ENCODE assay signal across 14 mouse cellular contexts in the genomic region with DNA sequence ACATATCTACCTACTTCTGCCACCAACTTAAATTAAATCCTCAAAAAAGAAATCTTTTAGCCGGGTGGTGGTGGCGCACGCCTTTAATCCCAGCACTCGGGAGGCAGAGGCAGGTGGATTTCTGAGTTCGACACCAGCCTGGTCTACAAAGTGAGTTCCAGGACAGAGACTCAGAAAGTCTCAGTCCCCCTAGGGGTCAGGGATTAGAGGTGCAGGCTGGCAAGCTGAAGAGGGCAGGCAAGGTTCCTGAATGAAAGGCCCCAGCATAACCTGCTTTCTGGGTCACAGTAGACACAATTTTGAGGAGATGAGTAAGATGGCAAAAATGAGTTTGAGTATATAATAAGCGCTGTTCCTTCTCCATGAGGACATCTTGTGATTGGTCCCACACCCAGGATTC. TPM values are rescaled to one million over a fixed set of nuclear protein-coding genes. Genes with fewer than 3 reads are reported as not detected.
DNase-seq lines count a peak whose midpoint lies in the region; ATAC-seq and TF ChIP-seq lines count a peak whose summit lies in the region.
"Had no signal": no experiment of that assay in that cellular context is flagged by ENCODE, and none has a peak within 500 bp of the region (broad histone marks: within the 10 kb centered on the region; RNA-seq: fewer than 3 reads in every experiment).

No protein-coding gene starts in this region.

- no peak overlapping the region for H3K9ac ChIP-seq in lung, postnatal 0 days (replicated peaks; ENCODE audit: low read depth)
- H3K9ac ChIP-seq in stomach, postnatal 0 days (ENCODE audit: low read length) = no peak overlapping the region
- H3K9ac ChIP-seq: forebrain, embryonic 13.5 days; hindbrain, embryonic 15.5 days; lung, embryonic 15.5 days had no signal

- peak; percentile 32; the same call in 1 of the 2 replicates for TF ChIP-seq CTCF in cerebellum, adult 2 months (IDR thresholded peaks at IDR 0.05; ENCODE audit: borderline replicate concordance, insufficient read depth, low read depth, low read length)
- peak; percentile 58 for TF ChIP-seq CTCF in lung, postnatal 0 days (IDR thresholded peaks at IDR 0.05)
- peak; percentile 53 for TF ChIP-seq CTCF in stomach, postnatal 0 days (IDR thresholded peaks at IDR 0.05; ENCODE audit: low read depth)

- TF ChIP-seq EP300 in lung, postnatal 0 days (IDR thresholded peaks at IDR 0.05) = no peak
- no peak for TF ChIP-seq EP300 in stomach, postnatal 0 days (optimal IDR thresholded peaks at IDR 0.05)

- H3K27ac ChIP-seq in cerebellum, adult 2 months (ENCODE audit: insufficient read depth, low read length) = no peak overlapping the region
- no peak overlapping the region for H3K27ac ChIP-seq in lung, postnatal 0 days (ENCODE audit: low read length)
- no peak overlapping the region for H3K27ac ChIP-seq in stomach, postnatal 0 days (replicated peaks)
- H3K27ac ChIP-seq: forebrain, embryonic 13.5 days; hindbrain, embryonic 15.5 days; lung, embryonic 15.5 days had no signal

- H3K4me1 ChIP-seq in cerebellum, adult 2 months (ENCODE audit: control insufficient read depth, insufficient read depth, low read length) = no peaks in the 10 kb centered on the region; the same call in 1 of the 2 replicates
- no peaks in the 10 kb centered on the region for H3K4me1 ChIP-seq in lung, postnatal 0 days (ENCODE audit: insufficient read depth, low read depth, low read length)
- no peaks in the 10 kb centered on the region for H3K4me1 ChIP-seq in stomach, postnatal 0 days (replicated peaks; ENCODE audit: control insufficient read depth, insufficient read depth)
- H3K4me1 ChIP-seq: lung, embryonic 15.5 days had no signal

- no peak overlapping the region for H3K4me2 ChIP-seq in lung, postnatal 0 days (replicated peaks; ENCODE audit: low read depth, low read length)
- H3K4me2 ChIP-seq in stomach, postnatal 0 days (replicated peaks; ENCODE audit: low read depth) = no peak overlapping the region
- H3K4me2 ChIP-seq: forebrain, embryonic 13.5 days; hindbrain, embryonic 15.5 days; lung, embryonic 15.5 days had no signal

- no peaks in the 10 kb centered on the region for H3K9me3 ChIP-seq in lung, postnatal 0 days (ENCODE audit: low read length)
- no peaks in the 10 kb centered on the region for H3K9me3 ChIP-seq in stomach, postnatal 0 days (ENCODE audit: control insufficient read depth, low read length)
- H3K9me3 ChIP-seq: forebrain, embryonic 13.5 days; hindbrain, embryonic 15.5 days; lung, embryonic 15.5 days had no signal

- H3K4me3 ChIP-seq in cerebellum, adult 2 months (replicated peaks; ENCODE audit: insufficient read depth, low read depth, low read length) = no peak overlapping the region
- no peak overlapping the region for H3K4me3 ChIP-seq in lung, postnatal 0 days (ENCODE audit: low read depth, low read length)
- no peak overlapping the region for H3K4me3 ChIP-seq in stomach, postnatal 0 days (ENCODE audit: low read depth, low read length)
- H3K4me3 ChIP-seq: forebrain, embryonic 13.5 days; hindbrain, embryonic 15.5 days; lung, embryonic 15.5 days had no signal

- no peak for DNase-seq in cerebellum, adult 2 months
- DNase-seq in cerebellum, adult 18-20 months = no peak
- DNase-seq in lung, postnatal 0 days (ENCODE audit: low spot score) = no peak
- no peak for DNase-seq in lung, postnatal 14 days
- no peak for DNase-seq in stomach, postnatal 0 days (ENCODE audit: low spot score)
- DNase-seq in frontal cortex, postnatal 36 days (ENCODE audit: low spot score in 2 of 2) = no peak
- no peak for DNase-seq in gastrocnemius, postnatal 10 days
- DNase-seq: adrenal gland, adult 8-10 months; cerebellum, postnatal 36 days; right cerebral cortex, postnatal 4 days had no signal

- no peaks in the 10 kb centered on the region for H3K27me3 ChIP-seq in cerebellum, adult 2 months (ENCODE audit: control insufficient read depth, insufficient read depth, low read length)
- H3K27me3 ChIP-seq in lung, postnatal 0 days (replicated peaks; ENCODE audit: insufficient read depth, low read length) = no peaks in the 10 kb centered on the region
- H3K27me3 ChIP-seq in stomach, postnatal 0 days (ENCODE audit: control insufficient read depth, insufficient read depth, low read length) = no peaks in the 10 kb centered on the region
- H3K27me3 ChIP-seq: forebrain, embryonic 13.5 days; hindbrain, embryonic 15.5 days; lung, embryonic 15.5 days had no signal

- H3K36me3 ChIP-seq in lung, postnatal 0 days (ENCODE audit: insufficient read depth, low read length) = peaks cover 29% of the 10 kb centered on the region
- H3K36me3 ChIP-seq in stomach, postnatal 0 days (ENCODE audit: control insufficient read depth, insufficient read depth, low read length) = peaks cover 17% of the 10 kb centered on the region; the same call in 1 of the 2 replicates

- no peak for TF ChIP-seq POLR2A in cerebellum, adult 2 months (IDR thresholded peaks at IDR 0.05; ENCODE audit: borderline replicate concordance, insufficient read depth, low read length)

- no peak for ATAC-seq in lung, postnatal 0 days
- ATAC-seq in erythroblast, adult 5-6 weeks (replicated peaks; ENCODE audit: low FRiP score, poor library complexity, severe bottlenecking) = 0 out of 2 replicates have a peak, but pooled peaks have one; percentile 57
- ATAC-seq in stomach, postnatal 0 days (ENCODE audit: low FRiP score, low TSS enrichment) = no peak
- ATAC-seq: forebrain, embryonic 13.5 days had no signal

- WGBS in cerebellum, adult 2 months = 95% methylated on average over 6 of the region's 6 CpGs
- WGBS in lung, postnatal 0 days = 96% methylated on average over 6 of the region's 6 CpGs
- 94% methylated on average over 6 of the region's 6 CpGs for WGBS in stomach, postnatal 0 days

RNA-seq across cellular contexts. Expression of a gene that starts 9.1 kb away (rescaled TPM):
- polyA plus RNA-seq in cerebellum, adult 2 months (2012; rRNA removed) = 61.6 and 68.6 TPM in 2 replicates
- 20.2 and 23.4 TPM in 2 replicates for polyA plus RNA-seq in lung, postnatal 0 days (2015; fragmentation: Nextera tagmentation; extraction: Ambion mirVana)
- 2.3 TPM in 1 of 2 replicates, not detected in the other for total RNA-seq in erythroblast, adult 5-6 weeks (2015; ENCODE audit: low replicate concordance)
- total RNA-seq in erythroblast, adult 5-6 weeks (2017; ENCODE audit: low replicate concordance) = 1.9 and 2.9 TPM in 2 replicates
- polyA plus RNA-seq in stomach, postnatal 0 days (2015; fragmentation: Nextera tagmentation; extraction: Ambion mirVana) = 17.1 and 19.7 TPM in 2 replicates
- total RNA-seq in gastrocnemius, postnatal 10 days (2021) = 10 to 100 TPM; 10.4 to 12.7 TPM

RNA-seq across cellular contexts. Expression of a gene that starts 15.2 kb away (rescaled TPM):
- 52.0 and 52.4 TPM in 2 replicates for polyA plus RNA-seq in cerebellum, adult 2 months (2012; rRNA removed)
- 38.8 and 44.9 TPM in 2 replicates for polyA plus RNA-seq in lung, postnatal 0 days (2015; fragmentation: Nextera tagmentation; extraction: Ambion mirVana)
- total RNA-seq in erythroblast, adult 5-6 weeks (2015; ENCODE audit: low replicate concordance) = 14.6 and 20.9 TPM in 2 replicates
- total RNA-seq in erythroblast, adult 5-6 weeks (2017; ENCODE audit: low replicate concordance) = 35.9 and 52.0 TPM in 2 replicates
- 22.3 and 27.6 TPM in 2 replicates for polyA plus RNA-seq in stomach, postnatal 0 days (2015; fragmentation: Nextera tagmentation; extraction: Ambion mirVana)
- 10 to 100 TPM; 28.2 to 37.9 TPM for total RNA-seq in gastrocnemius, postnatal 10 days (2021)

RNA-seq across cellular contexts. Expression of a gene that starts 29.0 kb away (rescaled TPM):
- 136 and 151 TPM in 2 replicates for polyA plus RNA-seq in cerebellum, adult 2 months (2012; rRNA removed)
- 6.8 and 9.5 TPM in 2 replicates for polyA plus RNA-seq in lung, postnatal 0 days (2015; fragmentation: Nextera tagmentation; extraction: Ambion mirVana)
- 10.7 and 18.3 TPM in 2 replicates for total RNA-seq in erythroblast, adult 5-6 weeks (2015; ENCODE audit: low replicate concordance)
- 12.7 and 14.5 TPM in 2 replicates for total RNA-seq in erythroblast, adult 5-6 weeks (2017; ENCODE audit: low replicate concordance)
- 4.1 and 5.1 TPM in 2 replicates for polyA plus RNA-seq in stomach, postnatal 0 days (2015; fragmentation: Nextera tagmentation; extraction: Ambion mirVana)
- 10 to 100 TPM; 51.8 to 54.4 TPM for total RNA-seq in gastrocnemius, postnatal 10 days (2021)

RNA-seq across cellular contexts. Expression of a gene that starts 43.4 kb away (rescaled TPM):
- 23.8 and 24.2 TPM in 2 replicates for polyA plus RNA-seq in cerebellum, adult 2 months (2012; rRNA removed)
- polyA plus RNA-seq in lung, postnatal 0 days (2015; fragmentation: Nextera tagmentation; extraction: Ambion mirVana) = 101 TPM in 2 replicates
- total RNA-seq in erythroblast, adult 5-6 weeks (2015; ENCODE audit: low replicate concordance) = 2.7 TPM in 1 of 2 replicates, not detected in the other
- 1.1 TPM in 1 of 2 replicates, not detected in the other for total RNA-seq in erythroblast, adult 5-6 weeks (2017; ENCODE audit: low replicate concordance)
- 78.6 and 82.7 TPM in 2 replicates for polyA plus RNA-seq in stomach, postnatal 0 days (2015; fragmentation: Nextera tagmentation; extraction: Ambion mirVana)
- 10 to 100 TPM; 17.3 to 17.5 TPM for total RNA-seq in gastrocnemius, postnatal 10 days (2021)

RNA-seq across cellular contexts. Expression of a gene that starts 55.8 kb away (rescaled TPM):
- 23.0 and 24.4 TPM in 2 replicates for polyA plus RNA-seq in cerebellum, adult 2 months (2012; rRNA removed)
- 6.0 and 7.7 TPM in 2 replicates for polyA plus RNA-seq in lung, postnatal 0 days (2015; fragmentation: Nextera tagmentation; extraction: Ambion mirVana)
- total RNA-seq in erythroblast, adult 5-6 weeks (2015; ENCODE audit: low replicate concordance) = not detected in 2 replicates
- total RNA-seq in erythroblast, adult 5-6 weeks (2017; ENCODE audit: low replicate concordance) = not detected in 2 replicates
- 3.2 and 4.5 TPM in 2 replicates for polyA plus RNA-seq in stomach, postnatal 0 days (2015; fragmentation: Nextera tagmentation; extraction: Ambion mirVana)
- total RNA-seq in gastrocnemius, postnatal 10 days (2021) = 10 to 100 TPM; 29.4 to 40.0 TPM

Comparison
In these comparisons a context has a peak if more than half of its experiments do, and no peak if none do; other contexts are left out.
1. RNA of a gene that starts 29.0 kb away (polyA plus RNA-seq): 136 to 151 TPM in cerebellum, adult 2 months; 6.8 to 9.5 TPM in lung, postnatal 0 days and 4.1 to 5.1 TPM in stomach, postnatal 0 days; every median in the first group is over 10 times any median in the second.
2. Peak in every context shown above with its lines, with median percentiles within 50 percentile points of each other: CTCF ChIP-seq.